Mouse (Mus musculus): ENCODE data around the gene C8a.
A peak's percentile ranks its signal among the peaks of the same experiment; 100 is the strongest.

Gene C8a

GRCm38 (mm10) chr4:104876323-104876722, at the start of gene C8a:
C8a (minus strand) TSS chr4:104876398.
- peak; percentile 21 to 24 for DNase-seq

GRCm38 (mm10) chr4:104925383-104925782, 49.2 kb upstream of the C8a start:
- DNase-seq, result no peak

- peak in 1 of 2 experiments; percentile 34 for DNase-seq
Observed at GRCm38 (mm10) chr4:104918017-104918416, 41.8 kb upstream of the C8a start.

- DNase-seq, result no peak
Observed at GRCm38 (mm10) chr4:104914711-104915247, 38.6 kb upstream of the C8a start.

DNA sequence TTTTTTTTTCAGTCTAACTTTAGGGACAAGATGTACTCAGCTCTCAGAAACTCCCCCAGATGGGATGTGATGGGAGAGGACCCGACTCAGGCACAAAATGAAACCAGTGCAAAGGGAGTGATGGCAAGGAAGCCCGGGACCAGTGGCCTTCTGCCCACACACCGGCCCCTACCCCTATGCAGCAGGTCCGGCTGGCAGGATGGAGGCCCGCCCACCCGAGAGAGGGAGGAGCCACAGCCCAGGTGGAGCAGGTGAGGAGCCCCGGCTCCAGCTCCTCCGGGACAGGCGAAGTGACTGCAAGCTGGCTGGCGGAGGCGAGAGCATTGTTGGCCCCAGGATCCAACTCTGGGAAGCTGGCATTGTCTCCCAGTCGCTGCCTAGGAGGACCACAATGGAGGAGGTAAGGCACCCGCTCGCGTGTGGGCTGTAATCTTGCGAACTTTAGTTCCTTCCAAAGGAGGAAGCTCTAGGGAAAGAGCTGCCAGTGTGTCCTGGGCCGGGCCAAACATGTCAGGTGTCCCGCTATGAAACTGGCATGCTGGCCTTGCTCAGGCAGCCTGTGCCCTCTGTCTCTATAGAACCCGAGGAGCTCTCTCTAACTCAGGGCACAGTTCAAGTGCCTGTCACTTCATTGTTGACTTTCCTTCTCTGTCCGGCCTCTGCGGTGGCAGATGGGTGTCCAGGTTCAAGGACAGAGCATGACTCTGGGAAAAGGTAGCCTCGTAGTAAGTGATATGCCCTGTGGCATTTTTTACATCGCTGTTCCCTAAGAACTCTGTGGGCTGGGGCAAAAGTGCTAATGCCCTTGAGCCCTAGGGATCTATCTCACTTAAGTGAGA, 37.3 kb upstream of the C8a start, which contains the start of gene Fyb2:
Gene Fyb2, plus strand, starts transcription at position 166 of the 839 bp plus-strand sequence.
- DNase-seq, result peak in 1 of 2 experiments; percentile 26

- DNase-seq, result peak; percentile 59 to 84
Observed at GRCm38 (mm10) chr4:104911685-104912084, 35.5 kb upstream of the C8a start.

DNA sequence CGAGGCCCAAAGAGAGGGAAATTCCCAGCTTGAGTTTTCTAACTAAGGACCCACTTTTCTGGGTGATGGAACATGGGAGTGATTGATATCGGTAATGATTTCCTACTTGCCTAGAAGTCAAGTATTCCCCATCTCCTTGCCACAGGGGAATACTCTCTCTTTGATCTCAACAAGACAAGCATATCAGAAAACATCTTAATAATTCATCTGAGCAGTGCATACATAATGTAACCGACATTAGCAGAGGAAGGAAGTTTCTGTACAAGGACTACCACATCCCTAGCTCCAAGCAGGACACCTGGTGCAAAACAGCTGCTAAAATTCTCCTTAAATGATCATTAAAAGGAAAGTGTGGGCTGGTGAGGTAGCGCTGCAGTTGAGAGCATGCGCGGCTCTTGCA, 28.9 kb upstream of the C8a start:
- DNase-seq, result no peak

GRCm38 (mm10) chr4:104902836-104903235, 26.6 kb upstream of the C8a start:
- DNase-seq, result no peak

GRCm38 (mm10) chr4:104894004-104894734, 18.0 kb upstream of the C8a start:
- peak; percentile 35 to 54 for DNase-seq

DNA sequence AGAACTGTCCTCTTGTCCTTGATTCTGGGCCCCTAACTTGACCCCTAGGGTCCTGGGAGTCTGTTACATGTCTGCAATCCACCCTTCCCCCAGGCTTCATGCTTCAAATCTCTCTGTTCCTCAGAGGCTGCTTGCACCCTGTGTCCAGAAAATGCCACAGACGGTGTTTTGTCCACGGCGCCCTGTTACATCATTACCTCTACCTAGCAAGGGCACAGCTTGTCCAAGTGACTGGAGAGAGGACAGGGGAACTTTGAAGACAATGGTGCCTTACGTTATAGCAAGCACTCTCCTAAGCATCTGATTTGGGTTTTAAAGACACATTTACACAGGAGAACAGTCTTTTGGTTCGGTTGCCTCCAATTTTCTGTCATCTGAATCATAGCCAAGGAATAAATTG, 17.4 kb upstream of the C8a start:
- no peak for DNase-seq

GRCm38 (mm10) chr4:104891708-104892107, 15.5 kb upstream of the C8a start:
- peak; percentile 53 to 75 for DNase-seq

- DNase-seq, result no peak
Observed at GRCm38 (mm10) chr4:104888499-104889262, 12.5 kb upstream of the C8a start.

DNA sequence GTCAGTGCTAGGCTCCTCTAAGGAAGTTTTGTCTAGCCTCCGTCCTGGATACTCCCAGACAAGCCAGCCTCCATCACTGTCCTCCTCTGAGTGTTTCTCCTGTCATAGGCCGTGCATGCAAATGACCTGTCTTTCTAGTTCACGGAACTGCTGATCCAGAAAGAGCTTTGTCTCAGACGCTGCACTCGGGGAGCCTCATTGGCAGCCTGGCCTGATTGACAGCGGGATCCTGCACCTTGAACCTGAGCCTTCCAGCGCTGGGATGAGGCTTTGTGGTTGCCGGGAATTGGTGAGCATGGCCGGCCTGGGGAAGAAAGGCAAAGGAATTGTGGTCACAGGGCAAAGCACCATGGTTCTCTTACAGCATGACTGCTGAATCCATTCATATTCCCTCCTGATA, 11.3 kb upstream of the C8a start:
- DNase-seq, result peak; percentile 42 to 58

- DNase-seq, result no peak
Observed at GRCm38 (mm10) chr4:104875832-104876231, 366 bp downstream of the C8a start.

GRCm38 (mm10) chr4:104870196-104870595, 6.0 kb downstream of the C8a start:
- peak; percentile 36 to 46 for DNase-seq

DNA sequence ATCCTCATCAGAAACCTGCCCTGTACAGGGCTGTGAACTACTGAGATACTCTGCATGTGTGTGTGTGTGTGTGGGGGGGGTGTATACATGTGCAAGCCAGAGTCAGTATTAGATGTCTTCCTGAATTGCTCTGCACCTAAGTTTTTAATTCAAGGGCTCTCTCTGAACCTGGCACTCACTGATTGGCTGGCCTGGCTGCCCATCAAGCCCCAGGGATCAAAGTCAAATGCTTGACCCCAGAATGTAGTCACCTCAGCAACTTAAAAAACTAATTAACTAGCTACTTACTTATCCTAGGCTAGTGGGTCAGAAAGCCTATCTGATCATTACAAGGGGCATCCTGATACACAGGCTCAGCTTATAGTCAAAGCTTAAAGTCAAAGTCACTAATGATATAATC, 6.6 kb downstream of the C8a start:
- DNase-seq, result peak; percentile 84 to 92

DNA sequence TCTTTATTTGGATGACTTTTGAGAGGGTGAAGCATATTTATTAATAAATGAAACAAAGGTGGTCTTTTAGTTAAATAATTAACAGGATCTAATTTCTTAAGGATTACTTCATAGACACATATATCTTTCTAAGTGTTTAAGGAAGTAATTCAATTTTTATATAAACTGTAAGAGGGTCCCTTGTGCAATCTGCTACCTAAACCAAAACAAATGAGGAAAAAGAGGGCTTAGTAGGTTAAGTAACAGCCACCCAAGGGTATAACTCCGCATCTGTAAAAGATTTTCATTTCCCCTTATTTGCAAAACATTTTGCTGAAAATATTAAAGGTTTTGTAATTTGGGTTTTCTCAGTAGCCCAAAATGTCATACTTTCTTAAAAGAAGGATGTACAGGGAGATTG, 11.8 kb downstream of the C8a start:
- DNase-seq, result no peak

DNA sequence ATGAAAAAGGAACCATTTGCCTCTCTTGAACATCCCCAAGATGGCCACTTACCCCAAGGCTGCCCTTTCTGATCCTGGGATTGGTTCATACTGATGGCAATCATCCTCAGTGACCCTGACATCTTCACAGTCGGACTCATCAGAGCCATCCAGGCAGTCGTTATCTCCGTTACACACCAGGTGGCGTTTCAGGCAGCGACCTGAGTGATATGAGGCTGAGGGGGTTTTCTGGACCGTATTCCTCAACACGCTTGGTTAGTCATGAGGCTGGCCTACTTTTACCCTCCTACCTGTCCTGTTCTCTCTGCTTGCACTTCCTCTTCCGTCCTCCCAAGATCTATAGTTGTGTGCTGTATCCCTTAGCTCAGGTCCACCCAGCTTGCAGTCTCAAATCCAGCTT, 15.0 kb downstream of the C8a start:
- DNase-seq, result no peak

GRCm38 (mm10) chr4:104857823-104858222, 18.4 kb downstream of the C8a start:
- DNase-seq, result no peak

DNA sequence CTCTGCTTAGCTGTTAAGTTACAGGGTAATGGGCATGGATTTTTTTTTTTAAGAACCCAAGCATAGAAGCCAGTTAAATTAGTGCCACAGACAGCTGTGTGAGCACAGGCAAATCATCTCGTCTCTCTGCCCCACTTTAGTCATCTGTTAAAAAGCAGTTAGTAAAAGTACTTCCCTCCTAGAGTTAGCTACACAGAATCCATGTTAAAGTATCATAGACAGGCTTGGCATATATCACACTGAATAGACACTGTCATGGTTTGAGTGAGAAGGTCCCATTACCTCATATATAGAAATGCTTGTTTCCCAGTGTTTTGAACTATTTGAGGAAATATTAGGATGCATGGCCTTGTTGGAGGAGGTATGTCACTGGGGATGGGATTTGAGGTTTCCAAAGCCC, 19.2 kb downstream of the C8a start, which contains the start of gene Gm17662:
Gene Gm17662, plus strand, starts transcription at position 301 of the 400 bp plus-strand sequence.
- DNase-seq, result no peak

GRCm38 (mm10) chr4:104855216-104855615, 21.0 kb downstream of the C8a start:
- no peak for DNase-seq

DNA sequence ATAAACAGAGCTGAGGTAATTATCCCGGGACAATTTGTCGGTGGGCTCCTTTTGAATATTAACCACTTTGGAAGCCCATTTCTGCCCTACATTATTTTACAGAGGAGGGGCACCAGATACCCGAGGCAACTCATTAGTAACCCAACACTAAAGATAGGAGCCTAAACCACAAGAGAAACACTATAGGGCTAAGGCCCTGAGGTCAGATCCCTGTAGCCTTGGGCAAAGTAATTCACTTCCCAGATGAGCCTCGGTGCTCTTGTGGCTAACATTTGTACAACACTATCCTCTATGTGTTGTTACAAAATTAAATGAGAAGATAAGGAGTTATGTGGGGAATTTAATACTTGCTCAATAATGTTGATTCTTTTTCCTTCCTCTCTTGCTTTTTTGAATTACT, 32.7 kb downstream of the C8a start:
- DNase-seq, result no peak

GRCm38 (mm10) chr4:104842204-104842603, 34.0 kb downstream of the C8a start:
- DNase-seq, result no peak
